Mouse (Mus musculus): Measurements from ENCODE around the gene Bicral.

Gene Bicral

GRCm38 (mm10) chr17:46775070-46775469, 83.2 kb downstream of the Bicral start:
- H3K4me3 ChIP-seq (replicated peaks; ENCODE audit: low read length) = no peak overlapping the region
- peaks cover 3% of the 10 kb centered on the region; the same call in 1 of the 2 replicates for H3K27me3 ChIP-seq (ENCODE audit: insufficient read depth, low read length)
- no peaks in the 10 kb centered on the region for H3K9me3 ChIP-seq (ENCODE audit: low read length)
- peaks cover 62% of the 10 kb centered on the region for H3K36me3 ChIP-seq (ENCODE audit: insufficient read depth, low read length)
- peaks cover 75% of the 10 kb centered on the region for H3K4me1 ChIP-seq (replicated peaks; ENCODE audit: low read depth, low read length)
- no peak for TF ChIP-seq CTCF (conservative IDR thresholded peaks at IDR 0.05; ENCODE audit: low read length)
- TF ChIP-seq NANOG (IDR thresholded peaks at IDR 0.05; ENCODE audit: borderline replicate concordance, low read length) = no peak
- TF ChIP-seq POU5F1 (IDR thresholded peaks at IDR 0.05; ENCODE audit: borderline replicate concordance, low read length) = no peak

- H3K36me3 ChIP-seq (ENCODE audit: insufficient read depth, low read length) = peaks cover 53% of the 10 kb centered on the region
- H3K4me3 ChIP-seq (replicated peaks; ENCODE audit: low read length) = peak overlapping the region; percentile 98
- H3K27me3 ChIP-seq (ENCODE audit: insufficient read depth, low read length) = peaks cover 5% of the 10 kb centered on the region; the same call in 1 of the 2 replicates
- peaks cover 66% of the 10 kb centered on the region for H3K4me1 ChIP-seq (replicated peaks; ENCODE audit: low read depth, low read length)
- TF ChIP-seq POU5F1 (IDR thresholded peaks at IDR 0.05; ENCODE audit: borderline replicate concordance, low read length) = no peak
- no peak for TF ChIP-seq CTCF (conservative IDR thresholded peaks at IDR 0.05; ENCODE audit: low read length)
- TF ChIP-seq NANOG (IDR thresholded peaks at IDR 0.05; ENCODE audit: borderline replicate concordance, low read length) = no peak
- H3K9me3 ChIP-seq (ENCODE audit: low read length) = no peaks in the 10 kb centered on the region
These were observed 84.2 kb downstream of the Bicral start for GRCm38 (mm10) chr17:46774131-46774472.

- peak overlapping the region; percentile 98 for H3K4me3 ChIP-seq (replicated peaks; ENCODE audit: low read length)
- peaks cover 60% of the 10 kb centered on the region for H3K4me1 ChIP-seq (replicated peaks; ENCODE audit: low read depth, low read length)
- no peaks in the 10 kb centered on the region for H3K9me3 ChIP-seq (ENCODE audit: low read length)
- TF ChIP-seq NANOG (IDR thresholded peaks at IDR 0.05; ENCODE audit: borderline replicate concordance, low read length) (no peak), CTCF (conservative IDR thresholded peaks at IDR 0.05; ENCODE audit: low read length) (peak; percentile 5; the same call in 1 of the 2 replicates)
- peaks cover 5% of the 10 kb centered on the region; the same call in 1 of the 2 replicates for H3K27me3 ChIP-seq (ENCODE audit: insufficient read depth, low read length)
- peaks cover 47% of the 10 kb centered on the region for H3K36me3 ChIP-seq (ENCODE audit: insufficient read depth, low read length)
These were observed 84.8 kb downstream of the Bicral start for GRCm38 (mm10) chr17:46773278-46774130.

- H3K4me1 ChIP-seq (replicated peaks; ENCODE audit: low read depth, low read length) = peaks cover 59% of the 10 kb centered on the region
- TF ChIP-seq NANOG (IDR thresholded peaks at IDR 0.05; ENCODE audit: borderline replicate concordance, low read length) (no peak), CTCF (conservative IDR thresholded peaks at IDR 0.05; ENCODE audit: low read length) (no peak), POU5F1 (IDR thresholded peaks at IDR 0.05; ENCODE audit: borderline replicate concordance, low read length) (no peak)
- H3K36me3 ChIP-seq (ENCODE audit: insufficient read depth, low read length) = peaks cover 38% of the 10 kb centered on the region
- peaks cover 5% of the 10 kb centered on the region; the same call in 1 of the 2 replicates for H3K27me3 ChIP-seq (ENCODE audit: insufficient read depth, low read length)
- H3K4me3 ChIP-seq (replicated peaks; ENCODE audit: low read length) = peak within 1 kb of the TSS; percentile 98
- no peaks in the 10 kb centered on the region for H3K9me3 ChIP-seq (ENCODE audit: low read length)
These were observed 85.6 kb downstream of the Bicral start, which contains the start of gene 2310039H08Rik for GRCm38 (mm10) chr17:46772404-46773277. 2310039H08Rik (plus strand) TSS chr17:46772635.

GRCm38 (mm10) chr17:46772038-46772403, 86.3 kb downstream of the Bicral start:
- Histone ChIP-seq H3K27me3 (ENCODE audit: insufficient read depth, low read length) (peaks cover 5% of the 10 kb centered on the region; the same call in 1 of the 2 replicates), H3K4me3 (replicated peaks; ENCODE audit: low read length) (peak overlapping the region; percentile 98), H3K4me1 (replicated peaks; ENCODE audit: low read depth, low read length) (peaks cover 55% of the 10 kb centered on the region), H3K36me3 (ENCODE audit: insufficient read depth, low read length) (peaks cover 32% of the 10 kb centered on the region), H3K9me3 (ENCODE audit: low read length) (no peaks in the 10 kb centered on the region)
- TF ChIP-seq CTCF (conservative IDR thresholded peaks at IDR 0.05; ENCODE audit: low read length) = no peak
- TF ChIP-seq NANOG (IDR thresholded peaks at IDR 0.05; ENCODE audit: borderline replicate concordance, low read length) = no peak
- TF ChIP-seq POU5F1 (IDR thresholded peaks at IDR 0.05; ENCODE audit: borderline replicate concordance, low read length) = no peak

GRCm38 (mm10) chr17:46771616-46772015, 86.7 kb downstream of the Bicral start:
- Histone ChIP-seq H3K4me1 (replicated peaks; ENCODE audit: low read depth, low read length) (peaks cover 55% of the 10 kb centered on the region), H3K27me3 (ENCODE audit: insufficient read depth, low read length) (peaks cover 5% of the 10 kb centered on the region; the same call in 1 of the 2 replicates), H3K4me3 (replicated peaks; ENCODE audit: low read length) (peak overlapping the region; percentile 98), H3K9me3 (ENCODE audit: low read length) (no peaks in the 10 kb centered on the region), H3K36me3 (ENCODE audit: insufficient read depth, low read length) (peaks cover 28% of the 10 kb centered on the region)
- TF ChIP-seq POU5F1 (IDR thresholded peaks at IDR 0.05; ENCODE audit: borderline replicate concordance, low read length) (no peak), NANOG (IDR thresholded peaks at IDR 0.05; ENCODE audit: borderline replicate concordance, low read length) (no peak), CTCF (conservative IDR thresholded peaks at IDR 0.05; ENCODE audit: low read length) (no peak)

- Histone ChIP-seq H3K9me3 (ENCODE audit: low read length) (no peaks in the 10 kb centered on the region), H3K27me3 (ENCODE audit: insufficient read depth, low read length) (peaks cover 5% of the 10 kb centered on the region; the same call in 1 of the 2 replicates), H3K36me3 (ENCODE audit: insufficient read depth, low read length) (peaks cover 22% of the 10 kb centered on the region), H3K4me1 (replicated peaks; ENCODE audit: low read depth, low read length) (peaks cover 51% of the 10 kb centered on the region), H3K4me3 (replicated peaks; ENCODE audit: low read length) (no peak overlapping the region)
- TF ChIP-seq NANOG (IDR thresholded peaks at IDR 0.05; ENCODE audit: borderline replicate concordance, low read length) = no peak
- peak; percentile 16; the same call in 1 of the 2 replicates for TF ChIP-seq CTCF (conservative IDR thresholded peaks at IDR 0.05; ENCODE audit: low read length)
These were observed 87.3 kb downstream of the Bicral start for GRCm38 (mm10) chr17:46771025-46771424.

GRCm38 (mm10) chr17:46770546-46770945, 87.7 kb downstream of the Bicral start:
- Histone ChIP-seq H3K27me3 (ENCODE audit: insufficient read depth, low read length) (peaks cover 5% of the 10 kb centered on the region; the same call in 1 of the 2 replicates), H3K36me3 (ENCODE audit: insufficient read depth, low read length) (peaks cover 17% of the 10 kb centered on the region), H3K4me1 (replicated peaks; ENCODE audit: low read depth, low read length) (peaks cover 46% of the 10 kb centered on the region), H3K9me3 (ENCODE audit: low read length) (no peaks in the 10 kb centered on the region), H3K4me3 (replicated peaks; ENCODE audit: low read length) (no peak overlapping the region)
- TF ChIP-seq POU5F1 (IDR thresholded peaks at IDR 0.05; ENCODE audit: borderline replicate concordance, low read length) = no peak
- no peak for TF ChIP-seq CTCF (conservative IDR thresholded peaks at IDR 0.05; ENCODE audit: low read length)
- no peak for TF ChIP-seq NANOG (IDR thresholded peaks at IDR 0.05; ENCODE audit: borderline replicate concordance, low read length)
